Mouse (Mus musculus) hindbrain, embryonic 16.5 days (tissue): ENCODE measurements around the gene Tmprss11f. TPM values are rescaled to one million over a fixed set of nuclear protein-coding genes. Genes with fewer than 3 reads are reported as not detected.

Experiments
- ATAC-seq: fragments of 200-750 bp; cut with Nextera tagmentation; 2 replicates; pipeline ENCODE4 v1.8.0; 2017; ENCODE audit warnings: moderate TSS enrichment, moderate library complexity
- H3K27ac ChIP-seq: fragments of 300-500 bp; sonication (generic); 2 replicates; pipeline ENCODE4 v1.5.1; 2014; ENCODE audit warnings: low read depth, mild to moderate bottlenecking, control low read depth, low read length, moderate library complexity
- H3K27me3 ChIP-seq: fragments of 300-500 bp; sonication (generic); replicated peaks from 2 replicates; pipeline ENCODE4 v1.6.1; 2014; ENCODE audit warnings: low read length; ENCODE audit not compliant: control insufficient read depth, insufficient read depth
- H3K36me3 ChIP-seq: fragments of 300-500 bp; sonication (generic); 2 replicates; pipeline ENCODE4 v1.6.1; 2014; ENCODE audit warnings: mild to moderate bottlenecking, low read length, moderate library complexity, mixed read lengths; ENCODE audit not compliant: control insufficient read depth, insufficient read depth
- H3K4me1 ChIP-seq: fragments of 300-500 bp; sonication (generic); 2 replicates; pipeline ENCODE4 v1.6.1; 2014; ENCODE audit warnings: low read depth, low read length; ENCODE audit not compliant: control insufficient read depth, insufficient read depth
- H3K4me2 ChIP-seq: fragments of 300-500 bp; sonication (generic); 2 replicates; pipeline ENCODE4 v1.6.1; 2014; ENCODE audit warnings: mild to moderate bottlenecking, low read length, control low read depth, moderate library complexity
- H3K4me3 ChIP-seq: fragments of 300-500 bp; sonication (generic); 2 replicates; pipeline ENCODE4 v1.5.1; 2014; ENCODE audit warnings: mild to moderate bottlenecking, low read length, control low read depth, moderate library complexity
- H3K9ac ChIP-seq: fragments of 300-500 bp; sonication (generic); 2 replicates; pipeline ENCODE4 v1.6.1; 2014; ENCODE audit warnings: low read depth, mild to moderate bottlenecking, control low read depth, low read length, moderate library complexity
- H3K9me3 ChIP-seq: fragments of 300-500 bp; sonication (generic); 2 replicates; pipeline ENCODE4 v1.6.1; 2014; ENCODE audit warnings: mild to moderate bottlenecking, low read length, moderate library complexity; ENCODE audit not compliant: control insufficient read depth
- WGBS: fragments of 180-500 bp; shearing (Covaris S2); extraction: QIAGEN DNeasy Blood & Tissue Kit; methylation state at CpG from one replicate; pipeline ENCODE4 v1.1.7; 2014; 5-methylcytosine and 5-hydroxymethylcytosine counted together
- polyA plus RNA-seq: library from polyadenylated mRNA; unstranded; fragments of >200 nt; fragmentation: Nextera tagmentation; extraction: Ambion mirVana; gene quantifications from 2 replicates; pipeline ENCODE4 v1.2.1, GENCODE M21; 2015

Gene Tmprss11f
- polyA plus RNA-seq, 1 experiment from 2014 or later: not detected

- Histone ChIP-seq H3K27ac (no peak overlapping the region), H3K27me3 (no peaks in the 10 kb centered on the region), H3K9ac (no peak overlapping the region), H3K36me3 (no peaks in the 10 kb centered on the region), H3K9me3 (no peaks in the 10 kb centered on the region), H3K4me3 (no peak overlapping the region), H3K4me2 (no peak overlapping the region), H3K4me1 (no peaks in the 10 kb centered on the region)
- ATAC-seq: no peak
- WGBS: 97% methylated on average over 2 of the region's 2 CpGs
These were observed 85.5 kb downstream of the Tmprss11f start for GRCm38 (mm10) chr5:86546693-86547092.

- no peaks in the 10 kb centered on the region for H3K36me3 ChIP-seq
- 82% methylated on average over 3 of the region's 3 CpGs for WGBS
- H3K27ac ChIP-seq: no peak overlapping the region
- no peaks in the 10 kb centered on the region for H3K4me1 ChIP-seq
- H3K4me2 ChIP-seq: no peak overlapping the region
- H3K4me3 ChIP-seq: no peak overlapping the region
- ATAC-seq: no peak
- no peak overlapping the region for H3K9ac ChIP-seq
- H3K9me3 ChIP-seq: no peaks in the 10 kb centered on the region
- H3K27me3 ChIP-seq: no peaks in the 10 kb centered on the region
These were observed 91.6 kb downstream of the Tmprss11f start for GRCm38 (mm10) chr5:86540601-86541000.

DNA sequence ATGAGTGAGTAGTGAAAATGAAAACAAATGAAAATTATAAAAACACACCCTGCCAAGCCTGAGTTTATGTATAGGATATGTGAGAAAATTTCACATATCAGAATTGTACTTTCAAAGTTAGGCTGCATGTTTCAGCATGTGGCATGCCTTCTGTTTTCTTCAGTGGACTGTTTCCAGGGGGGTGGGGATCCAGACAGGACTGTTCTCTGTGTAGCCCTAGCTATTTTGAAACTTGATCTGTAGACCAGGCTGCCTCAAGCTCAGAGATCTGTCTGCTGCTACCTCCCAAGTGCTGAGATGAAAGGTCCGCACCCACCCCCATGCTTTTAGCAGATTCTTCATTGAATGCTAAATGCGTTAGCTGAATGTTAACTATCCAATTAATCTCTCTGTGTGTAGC, 103.5 kb downstream of the Tmprss11f start:
- Histone ChIP-seq H3K36me3 (no peaks in the 10 kb centered on the region), H3K27ac (no peak overlapping the region), H3K9me3 (no peaks in the 10 kb centered on the region), H3K4me2 (no peak overlapping the region), H3K4me1 (no peaks in the 10 kb centered on the region), H3K4me3 (no peak overlapping the region), H3K9ac (no peak overlapping the region), H3K27me3 (no peaks in the 10 kb centered on the region)
- 70% methylated on average over 2 of the region's 2 CpGs for whole genome bisulfite sequencing
- no peak for ATAC-seq

DNA sequence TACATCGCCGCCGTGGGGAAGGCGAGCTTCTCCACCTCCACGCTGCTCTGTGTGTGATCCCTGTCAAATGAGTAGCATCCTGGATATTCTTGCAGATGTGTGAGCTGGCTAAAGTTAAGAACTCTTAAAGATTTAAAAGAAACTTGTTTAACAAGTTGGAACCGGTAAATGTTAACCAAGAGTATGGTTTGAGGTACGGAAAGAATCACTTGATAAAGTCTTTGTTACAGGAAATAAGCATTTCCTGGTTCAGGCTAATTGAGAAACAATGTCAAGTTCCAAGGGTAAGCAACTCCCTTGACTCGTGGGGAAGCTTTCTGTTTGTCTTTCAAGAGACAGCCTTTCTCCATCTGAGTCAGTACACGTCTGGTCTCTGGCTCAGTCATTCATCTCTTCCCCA, 113.7 kb downstream of the Tmprss11f start, which contains the start of gene Tmprss11g:
Gene Tmprss11g (minus strand): TSS at position 101 of the 400 bp plus-strand sequence.
- no peaks in the 10 kb centered on the region for H3K4me1 ChIP-seq
- H3K9me3 ChIP-seq: no peaks in the 10 kb centered on the region
- 81% methylated on average over 9 of the region's 9 CpGs for WGBS
- no peak within 1 kb of the TSS for H3K27ac ChIP-seq
- no peaks in the 10 kb centered on the region for H3K36me3 ChIP-seq
- ATAC-seq: no peak
- no peak within 1 kb of the TSS for H3K9ac ChIP-seq
- no peaks in the 10 kb centered on the region for H3K27me3 ChIP-seq
- no peak within 1 kb of the TSS for H3K4me3 ChIP-seq
- H3K4me2 ChIP-seq: no peak within 1 kb of the TSS

DNA sequence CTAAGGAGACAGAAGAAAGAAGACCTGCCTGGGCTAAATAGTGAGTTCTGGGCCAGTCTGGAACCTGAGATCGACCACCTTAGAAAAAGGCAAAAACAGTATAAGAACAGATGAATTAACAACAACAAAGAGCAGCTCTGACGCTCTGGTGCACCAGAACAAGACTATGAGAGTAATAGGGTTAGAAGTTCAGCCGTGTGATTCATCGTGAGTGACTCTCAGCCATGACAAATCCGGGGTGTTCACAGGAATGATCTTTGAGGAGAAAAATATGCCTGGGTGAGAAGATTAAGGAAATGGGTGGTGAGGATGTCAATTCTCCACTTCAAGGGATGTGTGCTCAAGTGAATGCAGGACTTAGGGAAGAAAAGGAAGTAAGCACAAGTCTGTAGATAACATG, 120.7 kb downstream of the Tmprss11f start:
- Histone ChIP-seq H3K27me3 (no peaks in the 10 kb centered on the region), H3K36me3 (no peaks in the 10 kb centered on the region), H3K9ac (no peak overlapping the region), H3K4me2 (no peak overlapping the region), H3K4me3 (no peak overlapping the region), H3K27ac (no peak overlapping the region), H3K9me3 (no peaks in the 10 kb centered on the region), H3K4me1 (no peaks in the 10 kb centered on the region)
- 46% methylated on average over 5 of the region's 5 CpGs for WGBS
- ATAC-seq: no peak

GRCm38 (mm10) chr5:86493453-86493852, 138.8 kb downstream of the Tmprss11f start:
- ATAC-seq: no peak
- no peaks in the 10 kb centered on the region for H3K36me3 ChIP-seq
- no peaks in the 10 kb centered on the region for H3K27me3 ChIP-seq
- H3K9me3 ChIP-seq: no peaks in the 10 kb centered on the region
- no peak overlapping the region for H3K4me3 ChIP-seq
- no peak overlapping the region for H3K4me2 ChIP-seq
- no peak overlapping the region for H3K27ac ChIP-seq
- no peaks in the 10 kb centered on the region for H3K4me1 ChIP-seq
- WGBS: 77% methylated on average over 1 of the region's 1 CpGs
- no peak overlapping the region for H3K9ac ChIP-seq

DNA sequence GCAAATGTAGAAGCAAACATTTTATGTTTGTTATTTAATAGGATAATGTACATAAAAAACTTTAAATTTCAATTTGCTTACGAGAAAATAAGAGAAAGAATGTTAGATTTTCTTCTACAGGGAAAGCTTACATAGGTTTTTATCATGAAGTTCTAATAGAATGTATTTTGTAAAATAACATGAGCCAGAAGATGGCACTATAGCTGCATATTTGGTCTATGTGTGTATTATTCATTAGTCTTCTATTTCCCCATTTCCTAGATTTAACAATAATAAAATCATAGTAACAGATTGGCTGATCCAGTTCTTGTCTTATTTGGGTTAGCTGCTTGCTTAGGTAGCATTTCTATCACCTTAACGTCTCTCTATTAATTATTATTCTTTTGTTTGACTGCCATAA, 149.7 kb downstream of the Tmprss11f start:
- Histone ChIP-seq H3K27me3 (no peaks in the 10 kb centered on the region), H3K4me1 (no peaks in the 10 kb centered on the region), H3K36me3 (no peaks in the 10 kb centered on the region), H3K4me3 (no peak overlapping the region), H3K9me3 (no peaks in the 10 kb centered on the region), H3K4me2 (no peak overlapping the region), H3K9ac (no peak overlapping the region), H3K27ac (no peak overlapping the region)
- no peak for ATAC-seq
- 74% methylated on average over 2 of the region's 2 CpGs for WGBS

DNA sequence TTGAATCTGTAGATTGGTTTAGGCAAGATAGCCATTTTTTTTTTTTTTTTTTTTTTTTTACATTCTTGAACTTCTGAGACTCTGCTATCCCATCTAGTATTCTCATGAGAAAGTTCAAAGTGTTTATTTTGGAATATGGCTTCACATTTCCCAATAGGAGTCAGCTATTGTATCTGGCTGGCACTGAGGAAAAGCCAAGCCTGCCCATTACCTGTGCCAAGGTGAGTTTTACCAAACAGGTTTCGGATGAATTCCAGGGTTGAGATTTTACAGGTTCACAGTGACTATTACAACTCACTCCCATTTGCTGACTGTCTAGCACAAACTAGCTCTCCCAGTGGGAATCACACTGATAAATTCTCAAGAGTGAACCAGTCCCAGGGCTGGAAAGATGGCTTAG, 150.2 kb downstream of the Tmprss11f start:
- WGBS: 80% methylated on average over 1 of the region's 1 CpGs
- Histone ChIP-seq H3K36me3 (no peaks in the 10 kb centered on the region), H3K9me3 (no peaks in the 10 kb centered on the region), H3K4me2 (no peak overlapping the region), H3K4me3 (no peak overlapping the region), H3K27me3 (no peaks in the 10 kb centered on the region), H3K9ac (no peak overlapping the region), H3K27ac (no peak overlapping the region), H3K4me1 (no peaks in the 10 kb centered on the region)
- ATAC-seq: no peak

GRCm38 (mm10) chr5:86473859-86474258, 158.4 kb downstream of the Tmprss11f start:
- WGBS: 87% methylated on average over 9 of the region's 9 CpGs
- Histone ChIP-seq H3K4me2 (no peak overlapping the region), H3K9ac (no peak overlapping the region), H3K36me3 (no peaks in the 10 kb centered on the region), H3K4me3 (no peak overlapping the region), H3K27me3 (no peaks in the 10 kb centered on the region), H3K9me3 (no peaks in the 10 kb centered on the region), H3K27ac (no peak overlapping the region), H3K4me1 (no peaks in the 10 kb centered on the region)
- no peak for ATAC-seq
